Mouse (Mus musculus) lung, adult 2 months (tissue): Measurements from ENCODE around the gene Lhx4.

Experiments
- CTCF ChIP-seq: fragments of 200-500 bp; IDR thresholded peaks from 2 replicates; pipeline ENCODE4 v1.5.1; 2011; ENCODE audit warnings: mild to moderate bottlenecking, low read length, control low read depth; ENCODE audit not compliant: insufficient read depth
- POLR2A ChIP-seq: fragments of 200-500 bp; IDR thresholded peaks from 2 replicates; pipeline ENCODE4 v1.6.1; 2011; ENCODE audit warnings: low read depth, mild to moderate bottlenecking, control low read depth, low read length, borderline replicate concordance; ENCODE audit errors: extremely low read depth

- TF ChIP-seq POLR2A (no peak), CTCF (no peak)
Observed at GRCm38 (mm10) chr1:155689558-155689957, 61.9 kb downstream of the Lhx4 start.
